Mouse (Mus musculus): ENCODE data around the gene Rtn3. TPM values are rescaled to one million over a fixed set of nuclear protein-coding genes. Genes with fewer than 3 reads are reported as not detected.

Rtn3 gene
- polyA plus RNA-seq, 1 experiment from 2014 or later, result 103 TPM

- Histone ChIP-seq H3K4me1 (peaks cover 28% of the 10 kb centered on the region), H3K27ac (peak overlapping the region; percentile 98), H3K9me3 (replicated peaks) (no peaks in the 10 kb centered on the region), H3K36me3 (peaks cover 34% of the 10 kb centered on the region), H3K27me3 (ENCODE audit: low read depth, poor library complexity, severe bottlenecking) (no peaks in the 10 kb centered on the region), H3K4me3 (peak overlapping the region; percentile 71)
- WGBS, result under 1% methylated on average over 58 of the region's 60 CpGs
- DNase-seq (ENCODE audit: low spot score), result peak; percentile 84
Measured at GRCm38 (mm10) chr19:7382248-7382902, 100.7 kb downstream of the Rtn3 start.

DNA sequence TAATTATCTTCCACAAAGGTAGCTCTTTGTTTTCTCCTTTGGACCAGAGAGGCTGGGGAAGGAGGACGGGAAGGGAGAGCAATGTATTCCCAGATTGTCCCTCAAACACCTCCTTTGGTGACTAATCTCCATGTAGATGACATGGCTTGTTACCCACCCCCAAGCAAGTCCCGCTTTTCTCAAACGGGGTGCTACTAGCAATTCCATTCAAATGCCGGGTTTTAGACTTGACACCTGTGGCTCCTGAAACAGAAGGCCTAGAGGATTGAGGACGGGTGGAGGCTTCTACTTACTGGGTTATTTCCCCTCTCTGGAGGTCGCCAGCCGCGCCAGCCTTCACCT is 101.2 kb downstream of the Rtn3 start:
- WGBS, result 5% methylated on average over 8 of the region's 8 CpGs
- Histone ChIP-seq H3K4me1 (peaks cover 28% of the 10 kb centered on the region), H3K27me3 (ENCODE audit: low read depth, poor library complexity, severe bottlenecking) (no peaks in the 10 kb centered on the region), H3K9me3 (replicated peaks) (no peaks in the 10 kb centered on the region), H3K36me3 (peaks cover 35% of the 10 kb centered on the region), H3K4me3 (peak overlapping the region; percentile 71), H3K27ac (peak overlapping the region; percentile 98)
- DNase-seq (ENCODE audit: low spot score), result no peak

GRCm38 (mm10) chr19:7377639-7378038 is 105.4 kb downstream of the Rtn3 start:
- 85% methylated on average over 2 of the region's 2 CpGs for WGBS
- no peak for DNase-seq (ENCODE audit: low spot score)
- Histone ChIP-seq H3K27me3 (ENCODE audit: low read depth, poor library complexity, severe bottlenecking) (no peaks in the 10 kb centered on the region), H3K4me3 (no peak overlapping the region), H3K27ac (no peak overlapping the region), H3K9me3 (replicated peaks) (no peaks in the 10 kb centered on the region), H3K4me1 (peaks cover 20% of the 10 kb centered on the region), H3K36me3 (peaks cover 73% of the 10 kb centered on the region)

Small RNA genes within 50 kb of the gene (microRNA-seq; reads per million reads assigned to microRNA genes)
- gene Mir6991, result 0.88 reads per million

Other genes with a start within 250 kb of the Rtn3 start
- 92.0 and 92.4 TPM in 2 replicates for gene Naa40, start 242.1 kb downstream of the Rtn3 start, polyA plus RNA-seq (2016; fragmentation: Nextera tagmentation; extraction: Ambion mirVana)
- 54.9 and 63.1 TPM in 2 replicates for gene Rcor2, start 216.0 kb downstream of the Rtn3 start, polyA plus RNA-seq (2016; fragmentation: Nextera tagmentation; extraction: Ambion mirVana)
- 50.1 and 53.4 TPM in 2 replicates for gene Mark2, start 141.4 kb downstream of the Rtn3 start, polyA plus RNA-seq (2016; fragmentation: Nextera tagmentation; extraction: Ambion mirVana)
- 47.0 and 48.5 TPM in 2 replicates for gene Spindoc, start 100.3 kb downstream of the Rtn3 start, polyA plus RNA-seq (2016; fragmentation: Nextera tagmentation; extraction: Ambion mirVana)
- gene 2700081O15Rik, start 65.7 kb downstream of the Rtn3 start, polyA plus RNA-seq (2016; fragmentation: Nextera tagmentation; extraction: Ambion mirVana), result 5.0 and 6.8 TPM in 2 replicates
- gene Atl3, start 10.8 kb upstream of the Rtn3 start, polyA plus RNA-seq (2016; fragmentation: Nextera tagmentation; extraction: Ambion mirVana), result 7.6 and 7.7 TPM in 2 replicates
- gene Pla2g16, start 74.2 kb upstream of the Rtn3 start, polyA plus RNA-seq (2016; fragmentation: Nextera tagmentation; extraction: Ambion mirVana), result 3.2 and 3.6 TPM in 2 replicates
- gene Lgals12, start 123.9 kb upstream of the Rtn3 start, polyA plus RNA-seq (2016; fragmentation: Nextera tagmentation; extraction: Ambion mirVana), result 0.21 and 0.84 TPM in 2 replicates
- not detected in 2 replicates for gene Hrasls5, start 129.3 kb upstream of the Rtn3 start, polyA plus RNA-seq (2016; fragmentation: Nextera tagmentation; extraction: Ambion mirVana)
- not detected in 2 replicates for gene Slc22a19, start 228.0 kb upstream of the Rtn3 start, polyA plus RNA-seq (2016; fragmentation: Nextera tagmentation; extraction: Ambion mirVana)

Measured in limb, embryonic 10.5 days (tissue).